Mouse (Mus musculus) midbrain, embryonic 10.5 days (tissue): ENCODE measurements around the gene Slc25a16. TPM values are rescaled to one million over a fixed set of nuclear protein-coding genes. Genes with fewer than 3 reads are reported as not detected.

Experiments used
- DNase-seq: peaks from one replicate; pipeline ENCODE4 v3.0.0-alpha.2; 2017; ENCODE audit warnings: low spot score
- H3K27ac ChIP-seq: fragments of 300-500 bp; sonication (generic); replicated peaks from 2 replicates; pipeline ENCODE4 v1.5.1; 2016; ENCODE audit warnings: mild to moderate bottlenecking
- H3K27me3 ChIP-seq: fragments of 300-500 bp; sonication (generic); 2 replicates; pipeline ENCODE4 v1.6.1; 2016; ENCODE audit warnings: low read depth, mild to moderate bottlenecking; ENCODE audit not compliant: poor library complexity, severe bottlenecking
- H3K36me3 ChIP-seq: fragments of 300-500 bp; sonication (generic); 2 replicates; pipeline ENCODE4 v1.6.1; 2016; ENCODE audit warnings: mild to moderate bottlenecking, moderate library complexity
- H3K4me1 ChIP-seq: fragments of 300-500 bp; sonication (generic); 2 replicates; pipeline ENCODE4 v1.6.1; 2016
- H3K4me3 ChIP-seq: fragments of 300-500 bp; sonication (generic); 2 replicates; pipeline ENCODE4 v1.5.1; 2016; ENCODE audit warnings: mild to moderate bottlenecking, moderate library complexity
- H3K9me3 ChIP-seq: fragments of 300-500 bp; sonication (generic); replicated peaks from 2 replicates; pipeline ENCODE4 v1.6.1; 2016; ENCODE audit warnings: mild to moderate bottlenecking
- WGBS: fragments of 180-500 bp; shearing (Covaris S2); methylation state at CpG from one replicate; pipeline ENCODE4 v1.1.7; 2016; 5-methylcytosine and 5-hydroxymethylcytosine counted together
- polyA plus RNA-seq: library from polyadenylated mRNA; unstranded; fragments of >200 nt; fragmentation: Nextera tagmentation; extraction: Ambion mirVana; gene quantifications from 2 replicates; pipeline ENCODE4 v1.2.1, GENCODE M21; 2016

Gene Slc25a16
- polyA plus RNA-seq, 1 experiment from 2014 or later: 8.5 TPM

DNA sequence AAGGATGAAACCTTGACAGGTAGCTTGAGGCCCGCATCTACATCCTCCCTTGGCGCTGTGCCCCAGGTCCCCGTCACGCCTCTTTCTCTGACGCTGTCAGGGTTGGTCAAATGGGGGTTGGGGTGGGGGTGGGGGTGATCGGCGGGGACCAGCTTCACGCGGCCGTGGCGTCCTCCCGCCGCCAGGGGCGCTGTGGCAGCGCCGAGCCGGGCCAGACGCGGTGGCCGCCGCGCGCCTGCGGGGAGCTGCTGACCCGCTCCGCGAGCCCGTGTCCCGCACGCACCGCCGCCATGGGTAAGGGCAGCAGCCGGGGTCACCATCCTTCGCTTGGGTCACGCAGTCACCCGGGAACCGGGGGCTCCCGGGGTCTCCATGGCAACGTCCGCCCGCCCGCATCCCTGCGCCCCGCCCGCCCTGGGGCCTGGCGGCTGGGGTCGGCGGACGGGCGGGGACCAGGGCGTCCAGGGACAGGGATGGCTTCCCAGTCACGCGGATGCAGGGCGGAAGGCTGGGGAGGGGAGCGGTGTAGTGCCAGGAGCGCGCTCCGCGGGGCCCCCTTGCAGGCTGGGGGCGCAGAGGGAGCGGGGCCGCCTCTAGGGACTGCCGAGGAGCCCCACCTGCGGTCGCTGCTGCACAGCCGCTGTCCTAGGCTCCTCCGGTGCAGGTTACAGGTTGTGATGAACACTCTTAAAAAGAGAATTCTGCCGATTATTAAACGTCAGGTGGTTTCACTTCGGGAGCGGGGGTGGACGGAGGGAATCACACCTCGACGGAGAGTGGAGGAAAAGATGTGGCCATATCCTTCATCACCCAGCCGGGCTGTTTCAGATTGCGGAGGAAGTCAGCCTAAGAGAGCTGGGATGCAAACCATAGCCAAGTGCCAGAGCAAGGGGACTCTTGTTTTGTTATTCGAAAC is 59.9 kb downstream of the Slc25a16 start, which contains the start of gene Rufy2:
Gene Rufy2 (plus strand): TSS at position 185 of the 916 bp plus-strand sequence.
- peaks cover 10% of the 10 kb centered on the region for H3K4me1 ChIP-seq
- WGBS: 1% methylated on average over 77 of the region's 77 CpGs
- peak within 1 kb of the TSS; percentile 97 for H3K27ac ChIP-seq
- DNase-seq: peak; percentile 89
- peak within 1 kb of the TSS; percentile 97 for H3K4me3 ChIP-seq
- H3K27me3 ChIP-seq: peaks cover 5% of the 10 kb centered on the region; the same call in 1 of the 2 replicates
- peaks cover 43% of the 10 kb centered on the region for H3K36me3 ChIP-seq
- H3K9me3 ChIP-seq: no peaks in the 10 kb centered on the region

DNA sequence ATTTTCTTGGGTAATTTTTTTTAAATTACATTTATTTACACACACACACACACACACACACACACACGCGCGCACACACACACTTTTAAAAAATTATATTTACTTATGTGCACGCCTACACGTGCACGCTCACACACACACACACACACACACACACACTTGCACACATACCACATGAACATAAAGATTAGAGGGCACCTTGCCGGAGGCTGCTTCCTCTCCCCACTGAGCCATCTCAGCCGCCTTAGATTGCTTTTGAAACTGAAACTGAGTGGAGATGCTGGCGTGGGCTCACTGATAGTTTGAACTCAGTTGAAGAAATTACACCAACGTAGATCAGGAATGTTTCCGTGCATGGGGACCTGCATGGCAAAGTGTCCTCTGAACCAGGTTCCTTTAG is 63.6 kb downstream of the Slc25a16 start:
- Histone ChIP-seq H3K27ac (no peak overlapping the region), H3K36me3 (peaks cover 68% of the 10 kb centered on the region), H3K4me3 (no peak overlapping the region), H3K4me1 (peaks cover 10% of the 10 kb centered on the region), H3K27me3 (peaks cover 1% of the 10 kb centered on the region; the same call in 1 of the 2 replicates), H3K9me3 (no peaks in the 10 kb centered on the region)
- WGBS: 93% methylated on average over 11 of the region's 11 CpGs
- no peak for DNase-seq

DNA sequence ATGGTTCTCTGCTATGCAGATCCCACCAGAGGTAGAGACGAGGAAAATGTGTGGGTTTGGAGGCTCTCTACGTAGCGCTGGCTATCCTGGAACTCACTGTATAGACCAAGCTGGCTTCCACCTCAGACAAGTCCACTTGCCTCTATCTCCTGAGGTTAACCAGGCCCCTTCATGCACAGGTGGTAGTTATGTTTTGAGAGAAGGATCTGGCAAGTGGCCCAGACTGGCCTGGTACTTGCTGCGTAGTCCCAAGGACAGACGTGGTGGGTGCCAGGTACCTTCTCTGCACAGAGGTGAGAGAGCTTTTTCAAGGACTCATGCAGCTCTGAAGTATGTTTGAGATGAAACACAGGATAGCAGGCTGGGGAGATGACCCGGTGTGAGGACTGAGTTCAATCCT is 64.1 kb downstream of the Slc25a16 start:
- Histone ChIP-seq H3K27me3 (no peaks in the 10 kb centered on the region), H3K4me1 (peaks cover 9% of the 10 kb centered on the region), H3K36me3 (peaks cover 73% of the 10 kb centered on the region), H3K4me3 (no peak overlapping the region), H3K27ac (no peak overlapping the region), H3K9me3 (no peaks in the 10 kb centered on the region)
- no peak for DNase-seq
- 92% methylated on average over 6 of the region's 6 CpGs for WGBS

DNA sequence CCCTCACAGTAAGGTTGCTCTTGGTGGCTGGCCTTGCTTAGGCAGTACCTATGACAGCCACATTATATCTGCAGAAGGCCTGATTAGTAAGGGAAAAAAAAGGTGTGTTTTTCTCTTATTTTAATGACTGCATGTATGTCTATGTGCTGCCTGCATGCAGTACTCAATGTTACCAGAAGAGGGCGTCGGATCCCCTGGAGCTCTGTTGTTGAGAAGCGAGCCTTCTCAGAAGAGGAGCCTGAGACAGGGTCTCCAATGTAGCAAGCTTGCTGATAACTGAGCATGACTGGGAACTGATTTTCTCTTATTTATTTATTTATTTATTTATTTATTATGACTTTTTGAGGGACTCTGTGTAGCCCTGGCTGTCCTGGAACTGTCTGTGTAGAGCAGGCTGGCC is 66.9 kb downstream of the Slc25a16 start:
- Histone ChIP-seq H3K4me3 (no peak overlapping the region), H3K9me3 (no peaks in the 10 kb centered on the region), H3K27me3 (no peaks in the 10 kb centered on the region), H3K36me3 (peaks cover 97% of the 10 kb centered on the region), H3K4me1 (peaks cover 7% of the 10 kb centered on the region; the same call in 1 of the 2 replicates), H3K27ac (no peak overlapping the region)
- DNase-seq: peak; percentile 54
- 25% methylated on average over 3 of the region's 3 CpGs for WGBS

DNA sequence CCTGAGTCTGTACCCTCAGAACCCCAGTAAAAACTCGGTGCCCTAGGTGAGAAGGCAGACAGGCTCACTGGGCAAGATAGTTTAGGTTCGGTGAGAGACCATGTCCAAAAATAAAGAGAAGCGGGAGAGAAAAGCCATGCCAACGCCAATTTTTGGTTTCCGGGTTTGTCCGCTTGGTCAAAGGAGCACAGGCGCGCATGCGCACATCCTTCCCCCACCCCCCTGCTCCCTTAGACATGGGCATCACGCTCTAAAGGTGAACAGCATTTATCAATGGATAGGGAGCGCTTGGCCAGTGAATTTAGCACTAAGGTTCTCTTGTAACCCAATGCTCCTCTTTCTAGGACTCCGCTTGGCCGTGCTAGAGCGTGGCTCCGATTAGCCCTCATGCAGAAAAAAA is 70.2 kb downstream of the Slc25a16 start:
- Histone ChIP-seq H3K4me1 (peaks cover 7% of the 10 kb centered on the region; the same call in 1 of the 2 replicates), H3K27me3 (no peaks in the 10 kb centered on the region), H3K4me3 (no peak overlapping the region), H3K9me3 (no peaks in the 10 kb centered on the region), H3K27ac (no peak overlapping the region), H3K36me3 (peaks cover 97% of the 10 kb centered on the region)
- 95% methylated on average over 15 of the region's 15 CpGs for WGBS
- DNase-seq: no peak

DNA sequence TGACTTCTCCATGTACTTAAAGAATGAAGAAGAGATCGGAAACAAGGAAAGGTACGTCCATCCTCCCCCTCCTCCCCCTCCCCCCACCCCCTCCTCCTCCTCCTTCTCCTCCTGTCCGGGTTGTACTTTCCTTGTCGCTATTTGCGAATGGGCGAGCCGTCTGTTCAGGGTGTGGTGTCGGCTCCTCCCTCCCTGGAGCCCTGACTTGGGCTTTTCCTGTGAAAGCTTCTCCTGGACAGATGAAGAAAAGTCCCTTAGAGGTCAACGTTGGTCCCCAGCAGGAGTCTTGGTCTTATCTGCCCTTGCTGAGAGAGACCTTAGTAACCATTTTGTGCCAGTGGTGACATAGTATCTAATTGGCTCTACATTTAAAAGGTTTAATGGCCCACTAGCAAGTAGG is 73.6 kb downstream of the Slc25a16 start:
- Histone ChIP-seq H3K9me3 (no peaks in the 10 kb centered on the region), H3K27me3 (no peaks in the 10 kb centered on the region), H3K36me3 (peaks cover 96% of the 10 kb centered on the region), H3K27ac (no peak overlapping the region), H3K4me1 (peaks cover 7% of the 10 kb centered on the region; the same call in 1 of the 2 replicates), H3K4me3 (no peak overlapping the region)
- no peak for DNase-seq
- whole genome bisulfite sequencing: 96% methylated on average over 7 of the region's 9 CpGs

Other genes starting within 250 kb of the Slc25a16 start
- 2.3 and 3.1 TPM in 2 replicates for gene Stox1, start 194.5 kb upstream of the Slc25a16 start, polyA plus RNA-seq
- 156 TPM in 2 replicates for gene Ccar1, start 128.3 kb upstream of the Slc25a16 start, polyA plus RNA-seq
- 24.8 and 31.3 TPM in 2 replicates for gene Tet1, start 11.6 kb upstream of the Slc25a16 start, polyA plus RNA-seq
- gene Dna2, start 26.4 kb downstream of the Slc25a16 start, polyA plus RNA-seq: 28.7 and 31.9 TPM in 2 replicates
- 24.9 and 25.3 TPM in 2 replicates for gene Rufy2, start 59.6 kb downstream of the Slc25a16 start, polyA plus RNA-seq
- 215 and 228 TPM in 2 replicates for gene Hnrnph3, start 103.6 kb downstream of the Slc25a16 start, polyA plus RNA-seq
- gene Pbld2, start 103.7 kb downstream of the Slc25a16 start, polyA plus RNA-seq: 0.89 and 1.1 TPM in 2 replicates
- 1.3 and 1.5 TPM in 2 replicates for gene Pbld1, start 139.5 kb downstream of the Slc25a16 start, polyA plus RNA-seq
- 0.25 and 1.1 TPM in 2 replicates for gene Atoh7, start 179.0 kb downstream of the Slc25a16 start, polyA plus RNA-seq